Mouse (Mus musculus): ENCODE results near the gene Hist1h3d.

DNA sequence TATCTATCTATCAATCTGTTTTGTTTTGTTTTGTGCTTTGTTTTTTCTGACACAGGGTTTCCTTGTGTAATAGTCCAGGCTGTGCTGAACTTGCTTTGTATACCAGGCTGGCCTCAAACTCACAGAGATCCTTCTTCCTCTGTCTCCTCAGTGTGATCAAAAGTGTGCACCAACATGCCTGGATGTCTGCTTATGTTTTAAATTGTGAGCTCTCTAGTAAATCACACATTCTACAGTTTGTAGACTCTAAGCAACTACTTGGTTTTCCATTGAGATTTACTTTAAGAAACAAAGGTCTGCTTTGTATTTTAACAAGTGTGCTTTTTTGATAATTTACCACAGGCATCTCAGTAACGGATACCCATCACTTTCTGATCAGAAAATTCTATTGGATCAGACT is 2.3 kb downstream of the Hist1h3d start:
- TF ChIP-seq CTCF (IDR thresholded peaks at IDR 0.05; ENCODE audit: low read depth) (no peak), EP300 (IDR thresholded peaks at IDR 0.05; ENCODE audit: low read depth) (no peak)

Data from liver, embryonic 14.5 days (tissue).